Mouse (Mus musculus) bone marrow, adult 2 months (tissue): Measurements from ENCODE around the gene Mtch1. TPM values are rescaled to one million over a fixed set of nuclear protein-coding genes. Genes with fewer than 3 reads are reported as not detected.
A peak's percentile ranks its signal among the peaks of the same experiment; 100 is the strongest.

Experiments
- H3K27ac ChIP-seq: fragments of 200-500 bp; 2 replicates; pipeline ENCODE4 v1.5.1; 2012; ENCODE audit warnings: low read depth, mild to moderate bottlenecking, control low read depth, inconsistent platforms, low read length; ENCODE audit not compliant: control insufficient read depth, poor library complexity, insufficient read depth
- H3K4me1 ChIP-seq: fragments of 200-500 bp; 2 replicates; pipeline ENCODE4 v1.6.1; 2011; ENCODE audit warnings: low read length; ENCODE audit not compliant: control insufficient read depth, insufficient read depth
- H3K4me3 ChIP-seq: fragments of 200-500 bp; replicated peaks from 2 replicates; pipeline ENCODE3; 2011; ENCODE audit warnings: mild to moderate bottlenecking, low read depth, low read length, control low read depth; ENCODE audit not compliant: control insufficient read depth
- CTCF ChIP-seq: fragments of 200-500 bp; IDR thresholded peaks from 2 replicates; pipeline ENCODE4 v1.5.1; 2011; ENCODE audit warnings: low read length, control low read depth; ENCODE audit not compliant: control insufficient read depth, insufficient read depth
- POLR2A ChIP-seq: fragments of 200-500 bp; IDR thresholded peaks from 2 replicates; pipeline ENCODE4 v1.6.1; 2011; ENCODE audit warnings: low read depth, mild to moderate bottlenecking, control low read depth, low read length, borderline replicate concordance; ENCODE audit not compliant: control insufficient read depth
- WGBS: fragments of 180-500 bp; shearing (Covaris S2); methylation state at CpG from one replicate; pipeline ENCODE4 v1.1.7; 2018; 5-methylcytosine and 5-hydroxymethylcytosine counted together
- polyA plus RNA-seq: library from polyadenylated mRNA; stranded (reverse); fragments of >200 nt; gene quantifications from 2 replicates; pipeline ENCODE4 v1.2.4, GENCODE M21; 2011; ENCODE audit warnings: low replicate concordance; ENCODE audit not compliant: missing spikeins, insufficient read depth, insufficient read length

Gene Mtch1
- polyA plus RNA-seq, 1 experiment, result 170 TPM

GRCm38 (mm10) chr17:29391280-29391679 lies 43.5 kb upstream of the Mtch1 start:
- no peak for TF ChIP-seq POLR2A
- TF ChIP-seq CTCF, result no peak
- H3K4me1 ChIP-seq, result peaks cover 12% of the 10 kb centered on the region
- WGBS, result 37% methylated on average over 8 of the region's 8 CpGs

GRCm38 (mm10) chr17:29388978-29389377 lies 41.2 kb upstream of the Mtch1 start:
- WGBS, result 79% methylated on average over 11 of the region's 11 CpGs
- no peak overlapping the region for H3K27ac ChIP-seq
- H3K4me3 ChIP-seq, result no peak overlapping the region
- peaks cover 6% of the 10 kb centered on the region; the same call in 1 of the 2 replicates for H3K4me1 ChIP-seq
- TF ChIP-seq CTCF (no peak), POLR2A (no peak)

More at GRCm38 (mm10) chr17:29391280-29391679, 43.5 kb upstream of the Mtch1 start:
- H3K27ac ChIP-seq, result no peak overlapping the region
- no peak overlapping the region for H3K4me3 ChIP-seq

GRCm38 (mm10) chr17:29385746-29386145 lies 38.0 kb upstream of the Mtch1 start:
- no peak overlapping the region for H3K27ac ChIP-seq
- TF ChIP-seq CTCF (no peak), POLR2A (no peak)
- 90% methylated on average over 6 of the region's 6 CpGs for WGBS
- no peak overlapping the region for H3K4me3 ChIP-seq
- no peaks in the 10 kb centered on the region; the same call in 1 of the 2 replicates for H3K4me1 ChIP-seq

GRCm38 (mm10) chr17:29384850-29385438 lies 37.2 kb upstream of the Mtch1 start:
- Histone ChIP-seq H3K27ac (no peak overlapping the region), H3K4me1 (no peaks in the 10 kb centered on the region; the same call in 1 of the 2 replicates), H3K4me3 (no peak overlapping the region)
- TF ChIP-seq POLR2A, result no peak
- TF ChIP-seq CTCF, result peak; percentile 3; the same call in 1 of the 2 replicates
- 39% methylated on average over 5 of the region's 5 CpGs for WGBS

- 77% methylated on average over 9 of the region's 9 CpGs for WGBS
- Histone ChIP-seq H3K27ac (no peak overlapping the region), H3K4me3 (no peak overlapping the region), H3K4me1 (no peaks in the 10 kb centered on the region; the same call in 1 of the 2 replicates)
- no peak for TF ChIP-seq POLR2A
- TF ChIP-seq CTCF, result no peak
Observed at GRCm38 (mm10) chr17:29383923-29384322, 36.2 kb upstream of the Mtch1 start.

- no peak overlapping the region for H3K27ac ChIP-seq
- WGBS, result 75% methylated on average over 11 of the region's 11 CpGs
Observed at GRCm38 (mm10) chr17:29382417-29382816, 34.7 kb upstream of the Mtch1 start.

GRCm38 (mm10) chr17:29381472-29381871 lies 33.7 kb upstream of the Mtch1 start:
- WGBS, result 3% methylated on average over 7 of the region's 7 CpGs

More at GRCm38 (mm10) chr17:29382417-29382816, 34.7 kb upstream of the Mtch1 start:
- Histone ChIP-seq H3K4me1 (no peaks in the 10 kb centered on the region; the same call in 1 of the 2 replicates), H3K4me3 (no peak overlapping the region)
- no peak for TF ChIP-seq POLR2A
- no peak for TF ChIP-seq CTCF

GRCm38 (mm10) chr17:29380241-29380640 lies 32.5 kb upstream of the Mtch1 start:
- 70% methylated on average over 4 of the region's 4 CpGs for WGBS
- no peak overlapping the region for H3K4me3 ChIP-seq
- H3K27ac ChIP-seq, result no peak overlapping the region
- TF ChIP-seq CTCF, result no peak
- TF ChIP-seq POLR2A, result no peak
- H3K4me1 ChIP-seq, result no peaks in the 10 kb centered on the region; the same call in 1 of the 2 replicates

More at GRCm38 (mm10) chr17:29381472-29381871, 33.7 kb upstream of the Mtch1 start:
- Histone ChIP-seq H3K27ac (no peak overlapping the region), H3K4me3 (no peak overlapping the region), H3K4me1 (no peaks in the 10 kb centered on the region; the same call in 1 of the 2 replicates)
- TF ChIP-seq POLR2A (no peak), CTCF (peak; percentile 98)

- TF ChIP-seq POLR2A (no peak), CTCF (no peak)
- Histone ChIP-seq H3K27ac (no peak overlapping the region), H3K4me3 (no peak overlapping the region), H3K4me1 (no peaks in the 10 kb centered on the region; the same call in 1 of the 2 replicates)
- 68% methylated on average over 8 of the region's 8 CpGs for WGBS
Observed at GRCm38 (mm10) chr17:29378056-29378455, 30.3 kb upstream of the Mtch1 start.
